Mouse (Mus musculus) ZHBTc4 (cell line): Measurements from ENCODE around the gene Nipsnap3b.

Source experiments
- DNase-seq: peaks from one replicate; pipeline ENCODE4 v3.0.0-alpha.2; 2011; ENCODE audit warnings: low read depth, low spot score

Gene Nipsnap3b

GRCm38 (mm10) chr4:53011732-53012361, at the start of gene Nipsnap3b:
TSS of gene Nipsnap3b (plus strand) at chr4:53011880.
- DNase-seq: peak; percentile 99

GRCm38 (mm10) chr4:52964247-52964646, 47.4 kb upstream of the Nipsnap3b start, which contains the start of gene Olfr270:
TSS of gene Olfr270 (plus strand) at chr4:52964547.
- DNase-seq: no peak

GRCm38 (mm10) chr4:52985216-52985615, 26.5 kb upstream of the Nipsnap3b start:
- peak; percentile 16 for DNase-seq

- DNase-seq: no peak
These were observed 25.4 kb upstream of the Nipsnap3b start for GRCm38 (mm10) chr4:52986266-52986665.

GRCm38 (mm10) chr4:52989248-52989647, 22.4 kb upstream of the Nipsnap3b start, which contains the start of gene Nipsnap3a:
TSS of gene Nipsnap3a (plus strand) at chr4:52989272.
- peak; percentile 68 for DNase-seq

GRCm38 (mm10) chr4:52999449-52999848, 12.2 kb upstream of the Nipsnap3b start:
- no peak for DNase-seq

GRCm38 (mm10) chr4:53000154-53000553, 11.5 kb upstream of the Nipsnap3b start:
- DNase-seq: no peak

GRCm38 (mm10) chr4:53009183-53009582, 2.5 kb upstream of the Nipsnap3b start:
- DNase-seq: peak; percentile 33

- DNase-seq: no peak
These were observed 1.8 kb upstream of the Nipsnap3b start for GRCm38 (mm10) chr4:53009871-53010270.

GRCm38 (mm10) chr4:53014421-53014820, 2.7 kb downstream of the Nipsnap3b start:
- DNase-seq: peak; percentile 53

- no peak for DNase-seq
These were observed 3.3 kb downstream of the Nipsnap3b start for GRCm38 (mm10) chr4:53015024-53015423.

GRCm38 (mm10) chr4:53018392-53018791, 6.7 kb downstream of the Nipsnap3b start:
- no peak for DNase-seq

- DNase-seq: no peak
These were observed 11.7 kb downstream of the Nipsnap3b start for GRCm38 (mm10) chr4:53023189-53023925.

- no peak for DNase-seq
These were observed 12.7 kb downstream of the Nipsnap3b start for GRCm38 (mm10) chr4:53024397-53024796.

GRCm38 (mm10) chr4:53027811-53028210, 16.1 kb downstream of the Nipsnap3b start:
- no peak for DNase-seq

- DNase-seq: no peak
These were observed 18.8 kb downstream of the Nipsnap3b start for GRCm38 (mm10) chr4:53030326-53030948.

- no peak for DNase-seq
These were observed 32.1 kb downstream of the Nipsnap3b start for GRCm38 (mm10) chr4:53043819-53044218.

- DNase-seq: no peak
These were observed 34.1 kb downstream of the Nipsnap3b start for GRCm38 (mm10) chr4:53045807-53046206.

- DNase-seq: no peak
These were observed 34.8 kb downstream of the Nipsnap3b start for GRCm38 (mm10) chr4:53046238-53047022.

GRCm38 (mm10) chr4:53062301-53063008, 50.8 kb downstream of the Nipsnap3b start:
- DNase-seq: no peak
